Mouse (Mus musculus) right cerebral cortex, adult 2 months (tissue): Measurements from ENCODE around the gene Dcp1b.
A peak's percentile ranks its signal among the peaks of the same experiment; 100 is the strongest.
"Not testable (repeated sequence)": the region's sequence is repeated elsewhere in the genome, so short reads cannot be mapped to it uniquely, and the experiment has no call there.

Experiments used
- DNase-seq, 2 experiments: peaks; one replicate each; pipeline ENCODE4 v3.0.0; 2021 to 2022; ENCODE audit warnings: low spot score in 2 of 2

The Dcp1b gene

DNA sequence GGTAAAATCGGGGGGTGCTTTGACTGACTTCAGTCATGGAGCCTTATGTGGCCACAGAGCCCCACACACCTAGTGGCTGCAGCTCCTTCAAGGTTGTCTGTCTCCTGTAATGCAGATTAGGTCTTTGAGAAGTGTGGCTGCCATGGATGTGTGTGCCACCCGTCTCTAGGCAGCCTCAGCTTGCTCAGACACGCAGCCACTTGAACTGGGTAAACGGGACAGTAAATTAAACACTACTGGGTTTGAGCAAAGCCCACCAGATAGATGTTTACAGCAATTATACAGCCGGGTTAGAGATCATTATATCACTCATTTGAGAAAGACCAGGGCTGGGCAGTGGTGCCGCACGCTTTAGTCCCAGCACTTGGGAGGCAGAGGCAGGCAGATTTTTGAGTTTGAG, 19.5 kb downstream of the Dcp1b start:
- no peak for DNase-seq

- DNase-seq, result no peak
These were observed 21.6 kb downstream of the Dcp1b start, which contains the start of gene Cacna1c for GRCm38 (mm10) chr6:119196382-119197305. Cacna1c (minus strand) TSS chr6:119196418.

DNA sequence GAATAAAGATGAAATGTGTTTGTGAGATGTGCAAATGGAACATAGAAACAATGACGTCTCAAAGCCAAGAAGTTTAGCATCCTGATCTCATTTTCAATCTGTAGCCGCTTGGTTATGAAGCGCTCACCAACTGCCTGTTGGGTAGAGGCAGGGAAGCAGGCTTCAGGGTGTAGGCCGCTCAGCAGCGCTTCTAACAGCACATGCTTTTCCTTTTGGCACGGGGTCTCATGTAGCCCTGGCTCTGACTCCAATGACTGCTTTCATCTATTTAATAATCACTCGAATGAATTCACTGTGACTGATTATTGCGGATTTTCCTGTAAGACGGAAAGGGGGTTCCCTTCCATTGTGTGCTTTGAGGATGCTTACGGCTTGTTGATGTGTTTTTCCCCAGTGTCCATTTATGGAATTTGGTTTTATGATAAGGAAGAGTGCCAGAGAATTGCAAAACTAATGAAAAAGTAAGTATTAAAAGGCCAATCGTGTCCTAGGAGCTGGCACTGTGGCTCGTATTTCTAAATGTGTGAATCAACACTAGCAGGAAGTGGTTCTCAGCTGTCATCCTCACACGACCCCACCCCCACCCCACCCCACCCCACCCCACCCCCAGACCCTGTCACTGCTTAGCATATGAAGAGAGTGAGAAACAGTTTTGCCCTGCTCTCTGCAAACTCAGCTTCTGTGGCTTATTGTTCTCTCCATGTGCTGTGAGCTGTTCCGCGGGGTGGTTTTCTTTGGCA, 23.7 kb downstream of the Dcp1b start:
- DNase-seq, result no peak

DNA sequence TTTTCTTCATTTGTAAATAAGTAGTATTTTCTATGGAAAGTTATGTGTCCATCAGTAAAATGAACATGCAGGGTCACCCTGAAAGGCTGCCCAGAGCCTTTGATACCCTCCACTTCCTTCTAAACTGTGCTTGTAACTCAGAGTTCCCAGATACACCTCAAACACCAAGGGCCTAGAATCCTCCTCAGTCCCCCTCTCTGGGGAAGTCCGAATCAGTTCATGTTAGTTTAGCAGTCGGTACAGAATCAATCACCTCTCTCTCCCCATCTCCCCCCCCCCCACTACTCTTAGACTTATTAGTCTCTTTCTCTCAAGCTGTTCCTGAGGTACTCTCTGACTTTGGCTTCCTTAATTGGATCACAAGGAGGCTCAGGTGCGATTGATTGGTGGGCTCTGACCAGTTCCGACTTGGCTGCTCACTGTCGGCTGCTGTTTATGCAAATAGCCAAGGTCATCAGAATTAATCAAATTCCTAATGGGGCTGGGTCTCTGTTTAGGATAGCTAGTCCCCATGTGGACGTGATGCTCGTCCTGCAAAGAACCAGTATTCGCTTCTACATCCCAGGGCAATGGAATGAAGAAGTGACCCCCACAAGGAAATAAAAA, 24.3 kb downstream of the Dcp1b start:
- no peak for DNase-seq

DNA sequence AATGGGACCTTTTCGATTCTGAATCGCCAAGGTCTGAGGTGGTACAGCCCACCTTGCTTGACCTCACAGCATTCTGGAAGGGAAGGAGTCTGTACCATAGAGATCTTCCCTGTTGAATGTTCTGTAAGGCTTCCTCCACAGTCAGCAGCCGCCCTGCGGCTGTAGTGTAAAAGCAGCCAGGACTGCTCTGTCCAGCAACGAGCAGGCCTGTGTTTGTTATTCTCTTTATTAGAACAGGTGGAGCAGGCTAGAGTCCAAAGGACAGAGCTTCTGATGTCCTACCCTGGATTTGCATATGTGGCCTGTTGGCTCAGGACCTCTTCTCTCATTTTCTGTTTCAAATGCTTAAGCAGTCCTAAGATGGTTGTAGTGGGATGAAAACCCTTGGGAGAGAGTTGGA, 25.3 kb downstream of the Dcp1b start:
- no peak for DNase-seq

DNA sequence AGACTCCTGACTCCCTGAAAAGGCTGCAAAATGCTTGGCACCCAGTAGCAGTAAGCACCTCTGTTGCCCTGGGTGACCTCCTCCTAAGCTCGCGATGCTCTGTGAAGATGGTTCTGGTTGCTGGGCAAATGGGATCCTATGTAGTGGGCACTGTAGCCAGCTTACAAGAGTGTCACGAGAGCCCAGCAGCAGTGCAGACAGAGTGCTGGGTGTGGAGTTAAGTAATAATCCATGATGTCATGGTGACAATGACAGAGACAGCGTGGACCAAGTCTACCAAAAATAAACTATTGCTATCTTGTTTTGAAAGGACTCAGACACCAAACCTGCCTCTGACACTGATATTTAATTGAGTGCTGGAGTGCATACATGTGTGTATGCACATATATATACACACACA, 26.5 kb downstream of the Dcp1b start:
- no peak for DNase-seq

DNA sequence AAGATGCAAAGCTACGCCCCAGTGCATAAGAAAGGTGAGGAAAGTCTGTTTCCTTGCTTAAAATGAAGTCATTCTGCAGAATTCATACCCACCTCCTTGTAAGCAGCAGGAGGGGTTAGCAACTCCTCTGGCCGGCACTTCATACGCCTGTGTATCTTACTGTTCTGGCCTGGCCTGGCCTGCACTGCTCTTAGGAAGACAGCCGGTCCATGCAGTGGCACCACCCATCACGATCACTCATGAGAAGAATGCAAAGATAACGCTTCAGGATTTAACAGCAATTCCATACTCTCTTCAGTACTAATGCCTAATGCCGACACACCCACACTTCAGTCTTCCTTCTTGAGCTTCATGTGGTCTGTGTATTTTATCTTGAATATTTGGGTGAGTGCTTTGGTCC, 29.2 kb downstream of the Dcp1b start:
- no peak for DNase-seq

- no peak for DNase-seq
These were observed 29.9 kb downstream of the Dcp1b start for GRCm38 (mm10) chr6:119204915-119205314.

DNA sequence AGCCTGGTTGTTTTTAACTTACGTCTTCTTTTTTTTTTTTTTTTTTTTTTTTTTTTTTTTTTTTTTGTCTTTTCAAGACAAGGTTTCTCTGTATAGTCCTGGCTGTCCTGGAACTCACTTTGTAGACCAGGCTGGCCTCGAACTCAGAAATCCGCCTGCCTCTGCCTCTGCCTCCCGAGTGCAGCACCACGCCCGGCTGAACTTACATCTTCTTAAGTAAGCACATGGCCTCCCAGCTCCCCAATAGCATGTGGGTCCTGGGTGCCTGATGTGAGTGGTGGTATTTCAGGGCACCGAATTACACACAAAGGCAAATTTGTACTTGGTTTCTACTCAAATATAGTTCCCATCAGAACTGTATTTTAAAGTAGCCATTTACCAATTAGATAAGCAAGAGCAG, 31.0 kb downstream of the Dcp1b start:
- not testable (repeated sequence) for DNase-seq

DNA sequence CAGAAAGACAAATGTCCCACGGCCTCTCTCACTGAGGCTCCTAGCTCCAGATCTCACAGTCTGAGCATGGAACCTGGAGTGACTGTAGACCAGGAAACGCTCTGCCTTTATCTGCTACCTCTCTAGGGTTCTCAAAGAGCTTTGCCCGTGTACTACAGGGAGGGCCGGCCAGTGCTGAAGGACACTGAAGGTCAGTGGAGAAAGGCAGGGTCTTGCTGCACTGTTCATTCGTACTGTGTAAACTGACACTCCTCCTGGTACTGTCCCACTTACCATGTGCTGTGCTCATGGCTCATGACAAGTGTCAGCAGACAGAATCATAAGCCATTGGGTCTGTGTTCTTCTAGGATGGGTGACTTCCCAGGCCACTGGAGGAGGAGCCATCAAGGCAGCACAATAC, 38.3 kb downstream of the Dcp1b start:
- no peak for DNase-seq

DNA sequence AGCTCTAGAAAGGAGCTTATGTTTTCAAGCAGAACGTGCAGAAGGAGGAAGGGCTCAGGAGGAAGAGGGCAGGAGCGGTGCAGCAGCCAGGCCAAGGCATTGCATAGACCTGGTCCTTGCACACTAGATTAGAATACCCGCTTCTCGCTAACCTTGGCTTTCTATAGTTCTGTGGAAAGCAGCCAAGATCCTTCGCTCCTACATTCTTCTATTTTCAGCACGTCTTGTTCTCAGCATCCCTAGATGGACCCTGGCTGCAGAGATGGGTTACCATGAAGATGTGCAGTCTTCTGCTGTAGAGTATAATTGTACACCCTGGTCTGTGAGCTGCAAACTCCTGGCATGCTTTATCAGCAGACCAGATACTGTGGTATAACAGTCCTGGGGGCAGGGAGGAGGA, 39.1 kb downstream of the Dcp1b start:
- peak in 1 of 2 experiments; percentile 37 for DNase-seq

DNA sequence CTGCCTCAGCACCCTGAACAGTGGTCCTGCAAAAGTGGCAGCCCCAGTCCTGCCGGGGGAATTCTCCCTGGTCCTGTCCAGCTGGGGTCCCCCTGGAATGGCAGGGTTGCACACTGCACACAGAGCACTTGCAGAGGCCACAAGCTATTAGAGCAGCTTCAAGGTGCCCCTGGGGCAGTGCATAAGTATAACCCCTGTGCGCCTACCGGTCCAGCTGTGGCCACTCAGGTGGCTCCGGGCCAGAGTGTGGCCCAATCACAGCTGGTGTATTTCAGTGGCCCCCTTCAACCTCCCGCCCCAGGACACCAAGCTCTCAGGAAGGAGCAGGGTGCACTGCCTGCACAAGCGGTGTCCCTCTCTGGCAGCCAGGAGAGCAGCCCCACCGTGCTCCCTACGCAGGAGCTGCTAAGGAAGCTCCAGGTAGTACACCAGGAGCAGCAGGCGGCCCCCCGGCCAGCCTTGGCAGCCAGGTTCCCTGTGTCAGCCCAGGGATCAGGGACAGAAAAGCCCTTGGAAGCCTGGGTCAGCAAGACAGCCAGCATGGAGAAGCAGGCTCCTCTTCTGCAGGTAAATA, 40.1 kb downstream of the Dcp1b start:
- DNase-seq, result no peak

DNA sequence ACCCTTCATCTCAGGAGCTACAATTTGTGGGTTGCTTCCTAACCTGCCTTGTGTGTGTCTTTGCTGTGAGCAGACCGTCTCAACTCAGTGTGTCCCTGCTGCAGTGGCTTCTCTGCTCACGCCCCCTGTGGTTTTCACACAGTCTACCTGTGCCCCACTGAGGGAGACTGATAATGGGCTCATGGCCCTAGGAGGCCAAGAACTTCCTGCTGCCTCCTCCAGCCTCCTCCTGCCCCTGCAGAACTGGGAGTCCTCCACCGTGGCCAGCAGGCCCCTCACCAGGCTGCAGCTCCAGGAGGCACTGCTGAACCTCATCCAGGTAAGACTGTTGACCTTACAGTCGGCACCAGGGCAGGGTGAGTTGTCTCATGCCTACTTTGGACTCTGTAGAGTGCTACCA, 42.6 kb downstream of the Dcp1b start:
- no peak for DNase-seq

DNA sequence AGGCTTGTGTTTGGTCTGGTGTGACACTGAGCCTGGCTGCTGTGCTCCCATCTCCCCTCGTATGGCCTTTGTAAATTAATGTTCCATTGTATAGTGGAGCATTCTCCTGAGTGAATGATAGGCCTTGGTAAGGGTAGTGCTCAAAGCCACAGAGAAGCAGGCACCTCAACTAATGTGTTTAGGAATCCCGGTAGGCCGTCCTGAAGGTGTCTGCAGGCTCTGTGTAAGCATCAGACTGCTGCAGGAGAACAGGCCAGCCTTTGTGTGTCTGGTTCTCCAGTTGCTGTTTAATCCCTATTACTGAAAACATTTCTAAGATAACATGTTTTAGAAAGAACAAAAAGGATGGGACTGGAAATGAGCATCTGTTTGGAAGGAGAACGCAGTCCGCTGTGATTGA, 43.5 kb downstream of the Dcp1b start:
- DNase-seq, result no peak

GRCm38 (mm10) chr6:119219237-119219870, 44.3 kb downstream of the Dcp1b start:
- DNase-seq, result no peak

- DNase-seq, result peak; percentile 76 to 79
These were observed 45.2 kb downstream of the Dcp1b start for GRCm38 (mm10) chr6:119220297-119220696.

- DNase-seq, result no peak
These were observed 49.6 kb downstream of the Dcp1b start for GRCm38 (mm10) chr6:119224451-119225195.

DNA sequence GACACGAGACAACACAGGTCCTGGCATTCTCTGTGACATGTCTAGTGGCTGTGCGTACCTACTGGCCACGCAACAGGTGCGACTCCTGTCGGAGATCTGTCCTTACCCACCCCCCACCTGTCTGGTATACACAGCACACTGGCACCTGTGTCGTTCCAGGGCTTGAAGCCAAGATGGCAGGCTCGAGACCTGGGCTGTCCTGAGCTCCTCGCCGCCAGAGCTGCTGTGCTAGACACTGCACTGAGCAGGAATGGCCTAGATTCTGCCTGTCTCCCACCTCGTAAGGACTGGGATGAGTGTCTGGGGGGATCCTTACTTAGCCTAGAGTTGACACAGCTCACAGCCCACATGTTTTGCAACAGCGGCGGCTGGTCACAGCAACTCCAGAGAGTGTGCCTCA, 50.2 kb downstream of the Dcp1b start:
- no peak for DNase-seq

DNA sequence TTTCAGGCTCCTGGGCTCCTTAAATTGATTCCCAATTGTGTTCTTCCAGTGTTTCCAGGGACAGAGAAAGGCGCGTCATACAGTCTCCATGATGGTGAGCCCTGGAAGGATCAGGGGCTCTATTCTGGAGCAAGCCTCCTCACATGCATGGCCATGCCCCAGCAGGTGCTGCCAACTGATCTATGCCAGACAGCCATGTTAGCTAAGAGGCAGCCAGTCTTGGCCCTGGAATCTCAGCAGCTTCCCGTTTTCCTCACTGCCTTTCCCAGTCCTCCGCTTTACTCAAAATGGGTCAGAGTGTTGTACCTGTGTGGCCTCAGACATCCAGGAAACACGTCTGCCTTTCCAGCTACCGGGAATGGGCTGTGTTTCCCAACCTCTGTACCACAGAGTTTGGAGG, 50.7 kb downstream of the Dcp1b start:
- no peak for DNase-seq

- DNase-seq, result no peak
These were observed 51.9 kb downstream of the Dcp1b start for GRCm38 (mm10) chr6:119227001-119227400.
